In genomic region chr3:40799530-40800372, GRCm38 (mm10) we compare ENCODE assay signal across 8 mouse cellular contexts. TPM values are rescaled to one million over a fixed set of nuclear protein-coding genes. Genes with fewer than 3 reads are reported as not detected.
DNase-seq lines count a peak whose midpoint lies in the region; ATAC-seq lines count a peak whose summit lies in the region.

Gene Plk4, plus strand, starts transcription at chr3:40800019.

- peak; percentile 97 for ATAC-seq in hindbrain, embryonic 16.5 days

- H3K4me2 ChIP-seq in hindbrain, embryonic 16.5 days (ENCODE audit: low read length), result peak within 1 kb of the TSS; percentile 96

- 3% methylated on average over 66 of the region's 66 CpGs for WGBS in hindbrain, embryonic 16.5 days
- 2% methylated on average over 65 of the region's 66 CpGs for WGBS in macrophage (ENCODE audit: missing documents)

- peak within 1 kb of the TSS; percentile 65 for H3K27ac ChIP-seq in hindbrain, embryonic 16.5 days (ENCODE audit: low read depth, low read length)
- peak within 1 kb of the TSS; percentile 56 for H3K27ac ChIP-seq in macrophage

- H3K4me1 ChIP-seq in hindbrain, embryonic 16.5 days (ENCODE audit: control insufficient read depth, insufficient read depth, low read depth, low read length), result peaks cover 8% of the 10 kb centered on the region

- no peaks in the 10 kb centered on the region for H3K9me3 ChIP-seq in hindbrain, embryonic 16.5 days (ENCODE audit: control insufficient read depth, low read length)

- H3K36me3 ChIP-seq in hindbrain, embryonic 16.5 days (ENCODE audit: control insufficient read depth, insufficient read depth, low read length), result peaks cover 2% of the 10 kb centered on the region
- H3K36me3 ChIP-seq in macrophage (ENCODE audit: inconsistent target), result no peaks in the 10 kb centered on the region

- no peaks in the 10 kb centered on the region for H3K27me3 ChIP-seq in hindbrain, embryonic 16.5 days (replicated peaks; ENCODE audit: control insufficient read depth, insufficient read depth, low read length)

- H3K9ac ChIP-seq in hindbrain, embryonic 16.5 days (ENCODE audit: low read depth, low read length), result peak within 1 kb of the TSS; percentile 81

- peaks cover 43% of the 10 kb centered on the region for H3K79me2 ChIP-seq in macrophage (ENCODE audit: inconsistent target)

- H3K4me3 ChIP-seq in hindbrain, embryonic 16.5 days (ENCODE audit: low read length), result peak within 1 kb of the TSS; percentile 70
- H3K4me3 ChIP-seq in macrophage (ENCODE audit: inconsistent target), result peak within 1 kb of the TSS; percentile 61

- DNase-seq in WW6 (ENCODE audit: low read depth, low spot score), result peak; percentile 70
- peak; percentile 90 to 95 for DNase-seq in cerebellum, postnatal 4 days (ENCODE audit: low spot score in 2 of 2)
- DNase-seq in gastrocnemius, adult 18-20 months (ENCODE audit: low spot score), result peak; percentile 96
- DNase-seq in left cerebral cortex, adult 18-20 months (ENCODE audit: low spot score in 2 of 2), result peak; percentile 97 to 98
- DNase-seq in right cerebral cortex, adult 18-20 months, result peak; percentile 96
- DNase-seq in urinary bladder, postnatal 10 days (ENCODE audit: low spot score), result peak; percentile 88

RNA-seq across cellular contexts. Expression of gene Plk4, which starts in this region (rescaled TPM):
- under 1 TPM; 0.59 to 0.62 TPM for total RNA-seq in gastrocnemius, adult 18-20 months (2021)
- 14.3 and 15.4 TPM in 2 replicates for polyA plus RNA-seq in hindbrain, embryonic 16.5 days (2015; fragmentation: Nextera tagmentation; extraction: Ambion mirVana)
- total RNA-seq in left cerebral cortex, adult 18-20 months (2021), result 1 to 10 TPM; 4.3 to 5.3 TPM
- total RNA-seq in macrophage (2018; cell fraction: chromatin; rRNA removed), result 10 to 100 TPM; 14.8 to 81.6 (median 25.4) TPM
- total RNA-seq in macrophage (2018; cell fraction: cytosol; rRNA removed), result 10 to 100 TPM in 3 of 26 experiments, 1 to 10 TPM in 23; 3.5 to 11.5 (median 5.8) TPM
- 10 to 100 TPM; 11.9 to 45.1 (median 21.8) TPM for total RNA-seq in macrophage (2018; cell fraction: nucleus; rRNA removed)
- 2.7 to 9.9 TPM (median 4.5 TPM) in 3 replicates for polyA plus RNA-seq in macrophage (2018)

Comparison
In these comparisons a context has a peak if more than half of its experiments do, and no peak if none do; other contexts are left out.
1. Peak in every context shown above with its lines: DNase-seq, ATAC-seq, H3K4me3 ChIP-seq and H3K27ac ChIP-seq.
2. Peak in DNase-seq in gastrocnemius, adult 18-20 months; RNA of the gene not detected or under 1 TPM.